ENCODE assay signal across 9 mouse cellular contexts in genomic region chr1:36071611-36072010, GRCm38 (mm10). TPM values are rescaled to one million over a fixed set of nuclear protein-coding genes. Genes with fewer than 3 reads are reported as not detected.
DNase-seq lines count a peak whose midpoint lies in the region; ATAC-seq and TF ChIP-seq lines count a peak whose summit lies in the region.
"Had no signal": no experiment of that assay in that cellular context is flagged by ENCODE, and none has a peak within 500 bp of the region (broad histone marks: within the 10 kb centered on the region; RNA-seq: fewer than 3 reads in every experiment).

No protein-coding gene starts in this region.

- H3K9me3 ChIP-seq in heart, embryonic 11.5 days (replicated peaks; ENCODE audit: control insufficient read depth, low read length): no peaks in the 10 kb centered on the region
- H3K9me3 ChIP-seq in liver, embryonic 13.5 days (replicated peaks): no peaks in the 10 kb centered on the region

- WGBS in heart, embryonic 11.5 days (ENCODE audit: insufficient replicate concordance): 89% methylated on average over 3 of the region's 3 CpGs
- WGBS in thymus, adult 2 months: 98% methylated on average over 3 of the region's 3 CpGs
- WGBS in liver, embryonic 13.5 days (ENCODE audit: insufficient replicate concordance): 76% methylated on average over 3 of the region's 3 CpGs

- no peaks in the 10 kb centered on the region for H3K36me3 ChIP-seq in heart, embryonic 11.5 days (ENCODE audit: control insufficient read depth, insufficient read depth, low read length)
- H3K36me3 ChIP-seq in thymus, adult 2 months (ENCODE audit: control insufficient read depth, insufficient read depth, low read length): no peaks in the 10 kb centered on the region
- H3K36me3 ChIP-seq in liver, embryonic 13.5 days: peaks cover 65% of the 10 kb centered on the region

- H3K27ac ChIP-seq in heart, embryonic 11.5 days (ENCODE audit: low read depth, low read length): no peak overlapping the region
- H3K27ac ChIP-seq in thymus, adult 2 months (ENCODE audit: control insufficient read depth, insufficient read depth, low read length): no peak overlapping the region
- H3K27ac ChIP-seq in liver, embryonic 13.5 days: peak overlapping the region; percentile 90

- TF ChIP-seq CTCF in thymus, adult 2 months (IDR thresholded peaks at IDR 0.05; ENCODE audit: borderline replicate concordance, control insufficient read depth, extremely low read depth, insufficient read depth, low read length, poor library complexity): no peak

- H3K27me3 ChIP-seq in heart, embryonic 11.5 days (ENCODE audit: control insufficient read depth, insufficient read depth, low read length): no peaks in the 10 kb centered on the region
- no peaks in the 10 kb centered on the region for H3K27me3 ChIP-seq in thymus, adult 2 months (ENCODE audit: control insufficient read depth, insufficient read depth, low read length)
- no peaks in the 10 kb centered on the region for H3K27me3 ChIP-seq in liver, embryonic 13.5 days

- H3K4me2 ChIP-seq in heart, embryonic 11.5 days: peak overlapping the region; percentile 93
- peak overlapping the region; percentile 86 for H3K4me2 ChIP-seq in liver, embryonic 13.5 days

- no peak for DNase-seq in heart, adult 8-10 months (ENCODE audit: low spot score)
- DNase-seq in thymus, adult 2 months: no peak
- no peak for DNase-seq in thymus, postnatal 0 days (ENCODE audit: low spot score)
- no peak for DNase-seq in liver, embryonic 13.5 days
- DNase-seq in urinary bladder, postnatal 14 days (ENCODE audit: low spot score): no peak
- DNase-seq in left cerebral cortex, adult 11 months (ENCODE audit: low spot score): no peak

- peaks cover 60% of the 10 kb centered on the region for H3K4me1 ChIP-seq in heart, embryonic 11.5 days (ENCODE audit: control insufficient read depth, insufficient read depth, low read length)
- peaks cover 42% of the 10 kb centered on the region for H3K4me1 ChIP-seq in thymus, adult 2 months (replicated peaks; ENCODE audit: control insufficient read depth, insufficient read depth, low read length)
- peaks cover 87% of the 10 kb centered on the region for H3K4me1 ChIP-seq in liver, embryonic 13.5 days (replicated peaks)

- H3K4me3 ChIP-seq in heart, embryonic 11.5 days (ENCODE audit: low read depth, low read length): no peak overlapping the region
- H3K4me3 ChIP-seq in thymus, adult 2 months (ENCODE audit: control insufficient read depth, insufficient read depth, low read length): peak overlapping the region; percentile 67; the same call in 1 of the 2 replicates
- H3K4me3 ChIP-seq in liver, embryonic 13.5 days (replicated peaks): peak overlapping the region; percentile 97

- no peak overlapping the region for H3K9ac ChIP-seq in heart, embryonic 11.5 days (ENCODE audit: low read depth, low read length)
- peak overlapping the region; percentile 99 for H3K9ac ChIP-seq in liver, embryonic 13.5 days

- no peak for TF ChIP-seq POLR2A in thymus, adult 2 months (IDR thresholded peaks at IDR 0.05; ENCODE audit: control insufficient read depth, extremely low read depth, insufficient read depth, low read length, poor library complexity)

- ATAC-seq in heart, embryonic 11.5 days (replicated peaks; ENCODE audit: insufficient number of reproducible peaks, low FRiP score, low TSS enrichment): no peak
- ATAC-seq in liver, embryonic 13.5 days (ENCODE audit: low read depth): no peak
- ATAC-seq in erythroid progenitor cell, adult 5-6 weeks (replicated peaks; ENCODE audit: low FRiP score, poor library complexity, severe bottlenecking): no peak
- ATAC-seq: CD4-positive, CD25-positive, alpha-beta regulatory T cell, adult 4 months had no signal

RNA-seq across cellular contexts. Expression of gene Hs6st1, which starts 3.4 kb away (rescaled TPM):
- polyA plus RNA-seq in heart, embryonic 11.5 days (2014; fragmentation: Nextera tagmentation; extraction: Ambion mirVana): 10.2 and 12.6 TPM in 2 replicates
- total RNA-seq in heart, adult 8-10 months (2022): 10 to 100 TPM; 20.3 to 24.4 (median 21.2) TPM
- polyA plus RNA-seq in thymus, adult 2 months (2012; rRNA removed): 125 and 128 TPM in 2 replicates
- 11.5 and 14.5 TPM in 2 replicates for polyA plus RNA-seq in thymus, postnatal 0 days (2015; fragmentation: Nextera tagmentation; extraction: Ambion mirVana)
- 4.6 and 6.1 TPM in 2 replicates for polyA plus RNA-seq in liver, embryonic 13.5 days (2015; fragmentation: Nextera tagmentation; extraction: Ambion mirVana)
- total RNA-seq in erythroid progenitor cell, adult 5-6 weeks (2015; ENCODE audit: low replicate concordance): 205 and 226 TPM in 2 replicates
- total RNA-seq in erythroid progenitor cell, adult 5-6 weeks (2017; ENCODE audit: low replicate concordance): 148 and 153 TPM in 2 replicates
